Mouse (Mus musculus): ENCODE results near the gene Prkag3. TPM values are rescaled to one million over a fixed set of nuclear protein-coding genes. Genes with fewer than 3 reads are reported as not detected.

The Prkag3 gene
- polyA plus RNA-seq, 1 experiment from 2014 or later: not detected

- Histone ChIP-seq H3K4me1 (replicated peaks) (peaks cover 27% of the 10 kb centered on the region), H3K4me3 (no peak overlapping the region), H3K9me3 (no peaks in the 10 kb centered on the region), H3K36me3 (no peaks in the 10 kb centered on the region), H3K4me2 (no peak overlapping the region), H3K27me3 (peaks cover 95% of the 10 kb centered on the region), H3K9ac (no peak overlapping the region), H3K27ac (replicated peaks) (no peak overlapping the region)
- WGBS: 15% methylated on average over 14 of the region's 14 CpGs
- ATAC-seq (ENCODE audit: low read depth): no peak
Measured at GRCm38 (mm10) chr1:74782045-74782444, 33.0 kb upstream of the Prkag3 start.

GRCm38 (mm10) chr1:74778934-74779486, 30.0 kb upstream of the Prkag3 start:
- Histone ChIP-seq H3K9ac (no peak overlapping the region), H3K36me3 (no peaks in the 10 kb centered on the region), H3K4me3 (no peak overlapping the region), H3K27me3 (peaks cover 96% of the 10 kb centered on the region), H3K9me3 (no peaks in the 10 kb centered on the region), H3K27ac (replicated peaks) (no peak overlapping the region), H3K4me1 (replicated peaks) (peaks cover 20% of the 10 kb centered on the region), H3K4me2 (no peak overlapping the region)
- 47% methylated on average over 3 of the region's 3 CpGs for WGBS
- no peak for ATAC-seq (ENCODE audit: low read depth)

- Histone ChIP-seq H3K4me3 (no peak overlapping the region), H3K27me3 (peaks cover 96% of the 10 kb centered on the region), H3K9ac (no peak overlapping the region), H3K9me3 (no peaks in the 10 kb centered on the region), H3K27ac (replicated peaks) (no peak overlapping the region), H3K4me1 (replicated peaks) (peaks cover 28% of the 10 kb centered on the region), H3K4me2 (no peak overlapping the region), H3K36me3 (no peaks in the 10 kb centered on the region)
- ATAC-seq (ENCODE audit: low read depth): no peak
- 14% methylated on average over 5 of the region's 5 CpGs for WGBS
Measured at GRCm38 (mm10) chr1:74775816-74776215, 26.8 kb upstream of the Prkag3 start.

DNA sequence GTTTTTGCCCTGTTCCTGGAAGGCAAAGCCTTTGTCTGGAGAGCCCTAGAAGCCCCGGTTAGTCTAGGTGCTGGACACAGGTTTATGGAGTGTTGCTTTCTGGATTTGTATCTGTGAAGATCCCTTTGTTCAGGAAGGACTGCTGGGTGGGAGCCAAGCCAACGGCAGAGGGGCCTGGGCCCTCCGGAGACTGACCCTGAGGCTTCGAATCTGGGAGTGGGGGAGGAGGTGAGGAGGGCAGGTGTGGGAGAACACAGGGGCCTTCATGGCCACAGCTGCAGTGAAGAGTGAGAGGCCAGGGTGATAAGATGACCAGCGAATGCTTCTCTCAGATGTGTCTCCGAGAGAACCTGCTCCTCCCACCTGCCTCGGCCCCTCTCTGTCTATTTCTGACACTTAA, 25.0 kb upstream of the Prkag3 start:
- WGBS: 15% methylated on average over 7 of the region's 7 CpGs
- H3K9ac ChIP-seq: no peak overlapping the region
- H3K4me1 ChIP-seq (replicated peaks): peaks cover 43% of the 10 kb centered on the region
- H3K27ac ChIP-seq (replicated peaks): no peak overlapping the region
- no peak for ATAC-seq (ENCODE audit: low read depth)
- H3K4me3 ChIP-seq: no peak overlapping the region
- peaks cover 99% of the 10 kb centered on the region for H3K27me3 ChIP-seq
- no peak overlapping the region for H3K4me2 ChIP-seq
- H3K36me3 ChIP-seq: no peaks in the 10 kb centered on the region
- H3K9me3 ChIP-seq: no peaks in the 10 kb centered on the region

GRCm38 (mm10) chr1:74773136-74773535, 24.1 kb upstream of the Prkag3 start:
- H3K27ac ChIP-seq (replicated peaks): no peak overlapping the region
- WGBS: 1% methylated on average over 15 of the region's 15 CpGs
- H3K4me3 ChIP-seq: peak overlapping the region; percentile 45
- ATAC-seq (ENCODE audit: low read depth): peak; percentile 76
- peaks cover 99% of the 10 kb centered on the region for H3K27me3 ChIP-seq
- H3K4me1 ChIP-seq (replicated peaks): peaks cover 43% of the 10 kb centered on the region
- no peaks in the 10 kb centered on the region for H3K36me3 ChIP-seq
- H3K4me2 ChIP-seq: peak overlapping the region; percentile 80
- H3K9ac ChIP-seq: no peak overlapping the region
- no peaks in the 10 kb centered on the region for H3K9me3 ChIP-seq

- Histone ChIP-seq H3K4me1 (replicated peaks) (peaks cover 43% of the 10 kb centered on the region), H3K36me3 (no peaks in the 10 kb centered on the region), H3K27me3 (peaks cover 98% of the 10 kb centered on the region), H3K27ac (replicated peaks) (no peak overlapping the region), H3K9ac (peak overlapping the region; percentile 72), H3K4me3 (peak overlapping the region; percentile 45), H3K4me2 (peak overlapping the region; percentile 80), H3K9me3 (no peaks in the 10 kb centered on the region)
- ATAC-seq (ENCODE audit: low read depth): no peak
- under 1% methylated on average over 42 of the region's 51 CpGs for WGBS
Measured at GRCm38 (mm10) chr1:74771931-74772620, 23.1 kb upstream of the Prkag3 start.

DNA sequence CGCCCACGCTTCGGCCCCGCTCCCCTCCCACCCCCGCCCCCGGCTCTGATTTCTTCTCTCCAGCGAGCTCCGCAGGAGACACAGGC, 22.7 kb upstream of the Prkag3 start, which contains the start of gene Wnt6:
Gene Wnt6, plus strand, starts transcription at position 48 of the 86 bp plus-strand sequence.
- no peak for ATAC-seq (ENCODE audit: low read depth)
- peak within 1 kb of the TSS; percentile 80 for H3K4me2 ChIP-seq
- peaks cover 43% of the 10 kb centered on the region for H3K4me1 ChIP-seq (replicated peaks)
- H3K9me3 ChIP-seq: no peaks in the 10 kb centered on the region
- H3K9ac ChIP-seq: peak within 1 kb of the TSS; percentile 72
- peak within 1 kb of the TSS; percentile 45 for H3K4me3 ChIP-seq
- H3K27ac ChIP-seq (replicated peaks): no peak within 1 kb of the TSS
- WGBS: 3% methylated on average over 6 of the region's 8 CpGs
- peaks cover 98% of the 10 kb centered on the region for H3K27me3 ChIP-seq
- H3K36me3 ChIP-seq: no peaks in the 10 kb centered on the region

- under 1% methylated on average over 25 of the region's 26 CpGs for WGBS
- H3K36me3 ChIP-seq: no peaks in the 10 kb centered on the region
- peak overlapping the region; percentile 80 for H3K4me2 ChIP-seq
- peak overlapping the region; percentile 72 for H3K9ac ChIP-seq
- peak overlapping the region; percentile 45 for H3K4me3 ChIP-seq
- H3K9me3 ChIP-seq: no peaks in the 10 kb centered on the region
- peaks cover 98% of the 10 kb centered on the region for H3K27me3 ChIP-seq
- no peak overlapping the region for H3K27ac ChIP-seq (replicated peaks)
- peaks cover 43% of the 10 kb centered on the region for H3K4me1 ChIP-seq (replicated peaks)
- ATAC-seq (ENCODE audit: low read depth): no peak
Measured at GRCm38 (mm10) chr1:74771467-74771844, 22.4 kb upstream of the Prkag3 start.

GRCm38 (mm10) chr1:74770727-74771466, 21.9 kb upstream of the Prkag3 start:
- no peaks in the 10 kb centered on the region for H3K9me3 ChIP-seq
- H3K4me3 ChIP-seq: peak overlapping the region; percentile 45
- 1% methylated on average over 35 of the region's 35 CpGs for WGBS
- H3K36me3 ChIP-seq: no peaks in the 10 kb centered on the region
- no peak overlapping the region for H3K27ac ChIP-seq (replicated peaks)
- peak overlapping the region; percentile 80 for H3K4me2 ChIP-seq
- peaks cover 97% of the 10 kb centered on the region for H3K27me3 ChIP-seq
- no peak for ATAC-seq (ENCODE audit: low read depth)
- H3K4me1 ChIP-seq (replicated peaks): peaks cover 43% of the 10 kb centered on the region
- peak overlapping the region; percentile 72; the same call in 1 of the 2 replicates for H3K9ac ChIP-seq

- Histone ChIP-seq H3K27ac (replicated peaks) (no peak overlapping the region), H3K9ac (no peak overlapping the region), H3K4me3 (no peak overlapping the region), H3K4me2 (no peak overlapping the region), H3K9me3 (no peaks in the 10 kb centered on the region), H3K36me3 (no peaks in the 10 kb centered on the region), H3K4me1 (replicated peaks) (no peaks in the 10 kb centered on the region), H3K27me3 (peaks cover 63% of the 10 kb centered on the region)
- no peak for ATAC-seq (ENCODE audit: low read depth)
- WGBS: 3% methylated on average over 6 of the region's 6 CpGs
Measured at GRCm38 (mm10) chr1:74763081-74763480, 14.1 kb upstream of the Prkag3 start.

DNA sequence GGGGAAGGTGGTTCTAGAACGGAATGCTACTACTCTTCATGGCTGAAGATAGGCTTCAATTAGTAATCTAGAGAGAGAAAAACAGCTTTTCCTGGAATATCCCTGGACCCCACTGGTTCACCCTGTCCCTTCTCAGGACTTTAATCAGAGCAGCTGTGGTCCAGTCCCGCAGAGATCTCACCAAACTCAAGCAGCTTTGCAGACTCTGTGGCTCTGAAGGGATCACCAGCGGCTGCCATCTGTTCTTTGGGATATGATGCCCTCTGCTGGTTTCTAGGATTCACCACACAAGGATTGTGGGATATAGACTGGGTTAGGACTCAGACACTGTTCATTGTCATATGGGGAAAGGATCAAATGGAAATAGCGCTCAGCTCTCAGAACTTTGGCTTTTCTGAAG, 10.8 kb upstream of the Prkag3 start:
- no peaks in the 10 kb centered on the region for H3K36me3 ChIP-seq
- H3K4me3 ChIP-seq: no peak overlapping the region
- H3K27ac ChIP-seq (replicated peaks): no peak overlapping the region
- H3K9me3 ChIP-seq: no peaks in the 10 kb centered on the region
- no peak overlapping the region for H3K9ac ChIP-seq
- no peak overlapping the region for H3K4me2 ChIP-seq
- no peak for ATAC-seq (ENCODE audit: low read depth)
- H3K4me1 ChIP-seq (replicated peaks): no peaks in the 10 kb centered on the region
- 32% methylated on average over 4 of the region's 4 CpGs for WGBS
- H3K27me3 ChIP-seq: peaks cover 36% of the 10 kb centered on the region

DNA sequence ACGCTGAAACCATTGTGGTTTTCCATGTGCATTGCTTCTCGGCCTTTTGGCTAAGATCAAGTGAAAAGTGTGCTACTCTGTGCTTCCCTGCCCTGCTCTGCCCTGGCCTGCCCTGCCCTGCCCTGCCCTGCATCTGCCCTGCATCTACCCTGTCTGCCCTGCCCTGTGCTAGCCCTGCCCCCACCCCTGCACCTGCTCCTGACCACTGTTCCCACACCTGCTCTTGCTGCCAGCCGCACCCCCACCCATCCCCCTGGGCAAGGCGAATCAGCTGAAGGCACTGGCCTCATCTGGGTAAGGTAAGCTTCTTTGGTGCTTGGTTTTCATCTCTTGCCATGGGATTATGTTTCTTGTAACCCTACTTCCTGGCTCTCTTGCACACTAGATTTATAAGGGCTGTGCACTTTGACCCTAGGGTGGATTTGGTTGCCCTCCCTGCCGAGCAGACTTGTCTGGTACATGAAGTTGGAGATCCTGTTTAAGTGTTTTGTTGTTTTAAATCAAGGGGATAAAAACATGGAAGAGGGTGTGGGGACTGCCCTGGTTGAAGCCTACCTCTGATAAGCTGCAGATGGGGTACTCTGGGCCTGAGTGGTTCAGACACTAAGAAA, 5.3 kb upstream of the Prkag3 start:
- H3K36me3 ChIP-seq: no peaks in the 10 kb centered on the region
- no peak overlapping the region for H3K4me3 ChIP-seq
- WGBS: 77% methylated on average over 5 of the region's 5 CpGs
- no peak overlapping the region for H3K27ac ChIP-seq (replicated peaks)
- no peak for ATAC-seq (ENCODE audit: low read depth)
- H3K9ac ChIP-seq: no peak overlapping the region
- no peaks in the 10 kb centered on the region for H3K9me3 ChIP-seq
- no peaks in the 10 kb centered on the region for H3K4me1 ChIP-seq (replicated peaks)
- peaks cover 4% of the 10 kb centered on the region for H3K27me3 ChIP-seq
- H3K4me2 ChIP-seq: no peak overlapping the region
